Mouse (Mus musculus): ENCODE measurements around the gene BC004004.
A peak's percentile ranks its signal among the peaks of the same experiment; 100 is the strongest.
"Not testable (repeated sequence)": the region's sequence is repeated elsewhere in the genome, so short reads cannot be mapped to it uniquely, and the experiment has no call there.

Gene BC004004

DNA sequence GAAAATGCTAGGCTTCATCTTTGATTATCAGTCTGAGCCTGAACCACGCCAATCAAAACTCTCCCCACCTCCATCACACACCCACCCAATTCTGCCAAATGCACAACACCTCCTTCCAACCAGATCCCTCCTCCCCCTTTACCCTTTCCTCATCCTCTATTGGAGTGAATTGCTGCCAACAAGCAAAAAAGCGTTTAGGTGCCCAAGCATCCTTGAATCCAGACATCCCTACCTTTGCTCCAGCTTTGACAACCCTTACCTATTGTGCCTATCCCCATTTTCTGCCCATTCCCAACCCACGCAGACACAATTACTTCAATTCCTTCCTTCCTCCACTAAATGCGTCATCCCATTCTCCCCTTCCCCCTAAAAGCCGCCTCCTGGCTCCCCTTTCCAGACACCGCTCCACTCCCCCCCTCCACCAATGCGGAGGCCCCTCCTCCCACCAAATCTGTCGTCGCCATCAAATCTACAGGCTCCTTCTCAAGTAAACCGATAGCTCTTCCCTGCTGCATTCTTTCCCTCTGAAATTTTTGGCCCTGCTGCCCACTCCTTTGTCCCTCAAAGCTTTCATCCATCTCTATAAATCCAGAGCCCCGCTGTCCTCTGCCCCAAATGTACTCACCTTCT is 78.0 kb downstream of the BC004004 start:
- peak in 1 of 2 experiments; percentile 43 for DNase-seq (ENCODE audit: low spot score in 2 of 2)

DNA sequence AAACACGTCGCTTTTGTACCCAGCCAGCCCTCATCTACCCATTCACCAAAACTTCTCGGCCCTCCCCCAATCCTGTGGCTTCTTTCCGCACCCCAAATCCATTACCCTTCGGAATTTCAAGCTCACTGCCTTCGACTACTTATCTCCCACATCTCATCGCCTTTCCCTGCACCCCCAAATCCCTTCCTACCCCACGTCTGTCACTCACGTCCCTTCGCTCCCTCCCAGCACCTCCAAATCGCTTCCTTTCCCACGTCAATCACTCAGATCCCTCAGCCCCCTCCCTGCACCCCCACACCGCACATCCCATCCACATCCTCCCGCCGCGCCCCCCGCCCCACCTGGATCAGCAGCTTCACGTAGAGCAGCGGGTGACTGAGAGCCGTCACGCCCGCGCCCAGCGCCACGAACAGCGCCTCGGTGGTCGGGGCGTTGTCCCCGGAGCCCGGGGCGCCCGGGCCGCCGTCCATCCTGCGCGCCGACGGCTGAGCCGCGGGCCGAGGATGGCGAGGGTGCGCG is 78.6 kb downstream of the BC004004 start:
- DNase-seq (ENCODE audit: low spot score in 2 of 2) = no peak

DNA sequence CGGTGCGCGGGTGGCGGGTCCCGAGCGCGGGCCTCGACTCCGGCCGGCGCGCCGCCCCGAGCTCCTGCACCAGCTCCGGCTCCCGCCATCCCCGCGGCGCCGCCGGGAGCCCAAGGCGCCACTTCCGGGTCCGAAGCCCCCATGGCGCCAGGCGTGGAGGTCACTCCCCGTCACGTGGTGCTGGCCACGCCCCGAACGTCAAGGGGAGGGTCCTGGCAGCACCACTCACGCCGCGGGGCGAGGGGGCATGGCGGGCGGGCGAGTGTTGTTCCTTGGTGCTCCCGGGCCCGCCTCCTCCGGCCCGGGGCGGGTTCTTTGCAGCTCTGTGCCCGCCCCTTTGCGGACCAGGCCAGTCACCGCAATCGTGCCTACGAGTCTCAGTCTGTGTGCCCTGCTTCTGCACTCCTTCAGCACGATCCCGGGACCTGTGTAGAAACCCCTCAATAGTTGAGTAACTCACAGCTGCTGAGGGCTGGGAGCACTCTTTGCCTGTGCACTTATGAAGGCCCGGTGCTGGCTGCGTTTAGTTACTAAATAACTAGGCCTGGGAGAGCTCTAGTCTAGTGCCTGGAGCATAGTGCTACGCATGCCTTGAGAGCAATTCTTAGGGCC is 79.2 kb downstream of the BC004004 start, which contains the start of gene Mtch1:
Mtch1 (minus strand) TSS at position 290 of the 612 bp plus-strand sequence.
- peak; percentile 97 to 99 for DNase-seq (ENCODE audit: low spot score in 2 of 2)

DNA sequence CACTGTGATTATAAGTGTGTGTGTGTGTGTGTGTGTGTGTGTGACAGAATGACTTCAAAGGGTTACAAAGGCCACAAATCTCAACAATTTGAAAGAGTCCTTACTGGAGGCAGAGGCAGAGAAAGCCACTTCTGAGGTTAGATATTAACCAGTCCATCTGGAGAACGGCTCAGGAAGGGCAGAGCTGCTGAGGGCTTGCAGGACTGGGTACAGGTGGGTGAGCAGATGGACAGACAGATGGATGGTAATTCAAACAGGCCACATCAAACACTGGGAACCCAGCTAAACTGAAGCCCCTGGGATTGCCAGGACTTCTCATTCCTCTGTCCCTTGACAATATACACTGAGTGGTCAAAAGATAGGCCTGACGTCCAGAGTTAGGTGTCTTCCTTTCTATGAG is 80.4 kb downstream of the BC004004 start:
- DNase-seq (ENCODE audit: low spot score in 2 of 2) = no peak

DNA sequence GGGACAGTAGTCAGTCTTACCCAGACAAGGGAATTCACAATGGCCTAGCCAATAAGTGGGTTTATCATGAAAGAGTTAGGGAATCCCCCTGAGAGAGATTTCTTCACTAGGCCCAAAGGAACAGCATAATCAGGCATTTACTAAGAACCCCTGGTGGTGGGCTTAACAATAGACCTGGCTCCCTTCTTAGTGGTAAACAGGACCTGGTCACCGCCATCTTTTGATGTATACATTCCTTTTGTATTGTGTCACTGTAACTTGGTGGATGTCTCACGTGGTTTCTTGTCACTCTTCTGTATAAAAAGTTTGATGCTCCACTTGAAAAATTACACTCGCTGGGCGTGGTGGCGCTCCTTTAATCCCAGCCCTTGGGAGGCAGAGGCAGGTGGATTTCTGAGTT is 82.5 kb downstream of the BC004004 start:
- DNase-seq (ENCODE audit: low spot score in 2 of 2) = not testable (repeated sequence)

DNA sequence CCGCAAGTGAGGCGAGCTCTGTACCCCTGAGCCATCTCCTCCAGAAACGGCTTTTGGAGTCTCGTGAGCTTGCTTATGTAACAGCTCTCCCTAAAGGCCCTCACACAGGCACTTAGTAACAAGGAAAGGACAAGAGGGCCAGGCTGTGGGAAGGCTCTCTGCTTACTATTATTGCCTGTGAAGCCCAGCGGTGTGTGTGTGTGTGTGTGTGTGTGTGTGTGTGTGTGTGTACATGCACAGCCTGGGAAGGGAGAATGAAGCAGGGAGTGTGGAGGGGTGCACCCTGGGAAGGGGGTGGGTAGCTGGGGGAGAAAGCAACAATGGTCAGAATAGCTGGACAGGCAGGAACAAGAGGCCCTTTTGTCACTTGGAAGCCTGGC is 86.9 kb downstream of the BC004004 start:
- peak; percentile 47 to 48 for DNase-seq (ENCODE audit: low spot score in 2 of 2)

DNA sequence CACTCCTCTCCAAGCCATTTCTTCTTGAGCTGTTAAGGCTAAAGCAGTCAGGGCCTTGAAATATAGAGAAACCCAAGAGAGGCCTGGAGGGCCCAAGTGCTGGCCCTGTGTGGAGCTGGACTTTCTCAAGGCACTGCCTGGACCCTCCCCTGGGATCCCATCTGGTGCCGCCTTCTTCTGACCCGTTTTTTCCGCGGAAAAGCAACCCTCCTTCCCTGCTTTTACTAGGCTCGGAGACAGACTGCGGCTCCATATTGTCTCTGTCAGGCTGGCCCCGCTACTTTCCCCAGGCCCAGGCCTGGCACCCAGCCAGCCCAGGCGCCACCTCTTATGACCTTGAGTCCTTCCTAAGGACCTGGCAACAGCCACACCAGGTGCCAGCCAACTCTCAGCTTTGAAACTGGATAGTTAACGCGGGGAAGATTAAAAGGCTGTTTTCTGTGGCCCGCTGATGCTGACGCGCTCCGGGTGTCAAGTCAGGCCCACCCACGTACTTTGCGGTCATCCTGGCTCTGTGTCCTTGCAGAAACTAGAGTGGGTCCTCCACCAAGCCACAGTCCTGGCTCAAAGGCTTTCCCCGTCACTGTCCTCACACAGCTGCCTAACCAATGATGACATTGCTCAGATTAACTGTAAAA is 87.4 kb downstream of the BC004004 start:
- peak; percentile 69 to 88 for DNase-seq (ENCODE audit: low spot score in 2 of 2)

DNA sequence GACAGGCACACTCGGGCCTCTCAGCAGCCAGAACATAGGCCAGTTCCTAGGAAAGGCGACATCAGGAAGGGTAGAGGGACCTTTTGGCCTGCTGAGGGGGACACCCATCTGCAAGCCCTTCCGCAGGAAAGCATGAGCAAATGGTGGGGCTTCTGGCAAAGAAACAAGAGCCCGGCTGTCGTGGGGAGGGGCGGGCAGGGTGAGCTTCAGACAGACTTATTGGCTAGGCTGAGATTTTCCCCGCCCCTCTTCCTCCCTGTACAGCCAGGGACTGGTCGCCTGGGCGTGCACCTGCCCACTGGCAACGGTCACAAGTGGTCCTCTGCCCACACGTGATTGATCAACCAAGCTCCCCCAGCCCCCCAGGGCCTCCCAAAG is 87.9 kb downstream of the BC004004 start:
- DNase-seq (ENCODE audit: low spot score in 2 of 2) = peak in 1 of 2 experiments; percentile 90

DNA sequence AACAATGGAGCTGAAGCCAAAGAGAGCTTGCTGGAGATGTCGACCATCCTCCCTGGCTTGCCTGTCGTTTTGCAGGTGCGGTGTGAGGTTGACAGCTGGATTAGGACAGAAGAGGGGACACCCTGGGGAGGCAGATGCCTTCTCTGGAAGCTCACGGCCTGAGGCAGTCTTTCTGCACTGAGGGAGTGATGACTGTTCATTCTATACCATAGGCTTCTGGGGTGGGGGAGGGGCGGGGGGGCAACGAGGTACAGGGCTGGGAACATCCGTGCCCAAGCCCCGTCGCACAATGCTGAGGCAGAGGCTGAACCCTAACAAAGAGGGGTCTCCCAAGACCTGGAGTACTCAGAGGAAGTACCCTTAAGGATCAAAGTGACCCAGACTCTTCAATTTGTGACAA is 88.3 kb downstream of the BC004004 start:
- DNase-seq (ENCODE audit: low spot score in 2 of 2) = no peak

DNA sequence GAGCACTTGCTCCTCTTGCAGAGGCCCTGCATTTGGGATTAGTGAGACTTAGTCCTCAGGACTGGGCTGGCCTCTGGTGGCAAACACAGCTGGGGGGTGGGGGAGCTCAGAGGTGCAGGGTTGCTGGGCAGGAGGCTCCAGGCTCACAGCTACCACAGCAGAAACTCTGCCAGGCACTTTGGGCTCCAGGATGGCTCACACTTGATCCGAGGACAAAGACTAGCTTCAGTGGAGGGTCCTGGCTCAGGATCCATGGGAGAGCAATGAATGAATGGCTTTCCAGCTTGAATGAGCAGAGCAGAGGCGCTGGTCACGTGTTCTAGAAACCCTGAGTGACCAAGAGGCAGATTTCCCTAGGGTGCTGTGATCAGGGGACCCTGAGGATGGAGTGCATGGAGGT is 90.3 kb downstream of the BC004004 start:
- DNase-seq (ENCODE audit: low spot score in 2 of 2) = no peak

DNA sequence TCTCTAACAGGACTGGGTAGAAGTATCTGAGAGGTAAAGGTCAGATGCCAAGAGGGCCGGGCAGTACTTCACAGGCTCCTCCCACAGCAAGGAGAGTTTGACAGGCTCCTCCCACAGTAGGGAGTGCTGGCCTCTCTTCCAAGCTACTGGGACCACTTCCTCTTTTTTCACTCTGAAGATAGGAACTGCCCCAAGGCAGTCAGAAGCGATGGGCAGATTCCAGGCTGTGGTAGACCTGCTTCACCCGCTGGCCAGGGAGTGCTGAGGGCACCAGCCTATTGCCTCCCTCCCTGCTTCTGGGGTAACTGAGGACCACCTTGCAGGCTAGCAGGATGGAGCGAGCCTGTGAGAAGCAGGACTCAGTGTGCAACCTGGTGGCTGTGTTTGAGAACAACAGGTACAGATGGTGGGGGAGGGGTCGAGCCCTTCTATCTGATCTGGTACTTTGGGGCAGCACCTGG is 92.2 kb downstream of the BC004004 start, which contains the start of gene Fgd2:
Fgd2 (plus strand) TSS at position 154 of the 461 bp plus-strand sequence.
- DNase-seq (ENCODE audit: low spot score in 2 of 2) = peak; percentile 22 to 43

DNA sequence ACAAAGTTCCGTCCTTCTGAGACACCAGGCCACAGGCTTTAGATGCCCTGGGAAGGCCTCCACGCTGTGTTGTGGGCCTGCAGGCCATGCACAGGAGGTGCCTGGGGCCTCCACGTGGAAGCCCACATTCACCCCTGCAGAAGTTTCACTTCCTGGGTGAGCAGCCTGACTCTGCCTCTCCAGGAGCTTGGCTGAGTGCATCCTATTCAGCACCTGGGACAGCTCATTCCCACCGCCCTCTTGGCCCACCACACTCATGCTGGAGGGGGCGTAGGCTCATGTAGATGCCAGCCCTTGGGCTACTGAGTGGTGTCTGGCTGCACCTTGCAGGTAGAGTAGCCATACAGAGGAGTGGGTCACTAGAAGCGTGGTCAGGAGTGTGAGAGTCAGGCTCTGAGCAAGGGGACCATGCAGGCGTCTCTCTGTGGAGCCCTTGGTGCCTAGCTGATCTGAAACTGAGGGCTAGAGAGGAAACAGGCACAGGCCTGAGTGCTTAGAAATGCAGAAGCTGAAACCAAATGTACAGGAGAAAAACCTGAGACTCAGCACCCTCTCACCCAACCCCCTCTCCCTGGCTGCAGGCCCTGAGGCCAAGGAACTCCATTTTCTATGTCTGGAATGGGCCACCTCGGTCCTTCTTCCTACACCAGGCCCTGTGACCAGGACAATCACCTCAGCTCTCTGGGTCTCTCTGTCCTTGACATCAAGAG is 93.5 kb downstream of the BC004004 start:
- DNase-seq (ENCODE audit: low spot score in 2 of 2) = no peak

DNA sequence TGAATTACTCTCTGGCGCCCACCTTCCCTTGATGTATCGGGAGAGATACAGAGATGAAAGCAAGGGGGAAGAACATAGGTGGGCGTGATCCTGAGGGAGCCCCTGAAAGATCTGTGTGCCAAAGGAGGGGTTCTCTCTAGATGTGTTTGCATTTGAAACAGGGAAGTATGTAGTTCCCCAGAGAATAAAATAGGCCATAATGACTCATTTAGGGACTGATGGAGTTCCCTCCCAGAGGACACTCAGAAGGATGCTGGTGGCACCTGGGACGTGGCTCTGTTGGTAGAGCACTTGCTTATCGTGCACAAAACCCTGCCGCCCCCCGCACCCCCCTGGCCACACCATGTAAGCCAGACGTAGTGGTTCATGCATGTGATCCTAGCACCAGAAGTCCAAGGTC is 94.5 kb downstream of the BC004004 start:
- DNase-seq (ENCODE audit: low spot score in 2 of 2) = no peak

All from heart, adult 9 months (tissue).